ENCODE assay signal across 9 mouse cellular contexts in the genomic region with DNA sequence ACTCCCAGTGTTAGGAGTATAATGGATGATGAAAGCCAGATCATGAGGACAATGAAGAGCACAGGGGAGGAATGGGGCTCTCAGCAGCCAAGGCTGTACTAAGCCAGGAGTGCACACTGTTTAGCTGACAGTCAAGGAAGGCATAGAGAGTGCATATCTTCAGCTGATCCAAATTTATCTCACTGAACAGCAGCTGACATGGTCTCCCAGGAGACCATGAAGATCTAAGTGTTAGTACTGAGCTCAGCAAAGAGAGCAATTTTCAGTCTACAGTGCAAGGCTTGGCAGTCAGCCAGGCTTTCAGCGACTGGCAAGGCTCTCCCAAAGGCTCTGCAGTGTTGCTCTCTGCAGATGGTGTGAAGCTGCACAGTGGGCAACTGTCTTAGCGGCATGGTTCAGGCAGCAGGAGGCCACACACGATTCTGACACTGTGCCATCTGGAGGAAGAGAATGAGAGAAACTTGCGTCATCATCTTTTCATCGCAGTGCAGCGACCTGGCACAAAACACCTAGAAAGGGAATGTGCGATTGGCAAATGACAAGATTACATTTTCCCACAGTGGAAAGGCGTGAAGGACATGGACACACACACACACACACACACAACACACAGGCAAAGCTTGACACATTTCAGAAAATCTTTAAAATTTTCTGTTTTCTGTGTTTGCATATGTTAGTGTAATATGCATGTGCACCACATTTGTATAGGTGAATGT.
DNase-seq lines count a peak whose midpoint lies in the region; ATAC-seq lines count a peak whose summit lies in the region.
"Had no signal": no experiment of that assay in that cellular context is flagged by ENCODE, and none has a peak within 500 bp of the region (broad histone marks: within the 10 kb centered on the region; RNA-seq: fewer than 3 reads in every experiment).

No protein-coding gene starts in this region.

- H3K4me3 ChIP-seq in forebrain, embryonic 14.5 days (ENCODE audit: low read depth, low read length) = no peak overlapping the region
- no peak overlapping the region for H3K4me3 ChIP-seq in heart, embryonic 15.5 days
- H3K4me3 ChIP-seq: liver, embryonic 13.5 days had no signal

- DNase-seq in 3T3-L1 (ENCODE audit: low read depth, low spot score) = peak; percentile 44
- peak; percentile 60 for DNase-seq in adrenal gland, postnatal 25 days
- DNase-seq in forebrain, embryonic 14.5 days (ENCODE audit: low spot score) = peak; percentile 97
- peak; percentile 82 for DNase-seq in layer of hippocampus, adult 11-12 months (ENCODE audit: low spot score)
- DNase-seq in lung, postnatal 14 days = peak; percentile 61
- DNase-seq in right cerebral cortex, adult 2 months (ENCODE audit: low spot score in 2 of 2) = peak; percentile 84 to 94
- DNase-seq: liver, embryonic 13.5 days had no signal

- 8% methylated on average over 8 of the region's 8 CpGs for WGBS in forebrain, embryonic 14.5 days
- 24% methylated on average over 8 of the region's 8 CpGs for WGBS in heart, embryonic 15.5 days

- no peak overlapping the region for H3K9ac ChIP-seq in forebrain, embryonic 14.5 days (ENCODE audit: low read length)
- no peak overlapping the region for H3K9ac ChIP-seq in heart, embryonic 15.5 days
- H3K9ac ChIP-seq: liver, embryonic 13.5 days had no signal

- ATAC-seq in forebrain, embryonic 14.5 days = peak; percentile 98
- peak; percentile 93 for ATAC-seq in heart, embryonic 15.5 days (replicated peaks; ENCODE audit: insufficient number of reproducible peaks, insufficient read depth, low FRiP score, low read depth)
- no peak for ATAC-seq in inflammation-experienced regulatory T-cells, adult 6 months

- H3K36me3 ChIP-seq in forebrain, embryonic 14.5 days (ENCODE audit: control insufficient read depth, insufficient read depth, low read length) = no peaks in the 10 kb centered on the region
- H3K36me3 ChIP-seq in heart, embryonic 15.5 days = no peaks in the 10 kb centered on the region

- H3K4me2 ChIP-seq in forebrain, embryonic 14.5 days (ENCODE audit: low read length) = no peak overlapping the region
- peak overlapping the region; percentile 29; the same call in 1 of the 2 replicates for H3K4me2 ChIP-seq in heart, embryonic 15.5 days
- H3K4me2 ChIP-seq: liver, embryonic 13.5 days had no signal

- H3K9me3 ChIP-seq in forebrain, embryonic 14.5 days (replicated peaks; ENCODE audit: control insufficient read depth, low read length) = no peaks in the 10 kb centered on the region
- H3K9me3 ChIP-seq in heart, embryonic 15.5 days (replicated peaks) = no peaks in the 10 kb centered on the region
- H3K9me3 ChIP-seq: liver, embryonic 13.5 days had no signal

- H3K4me1 ChIP-seq in forebrain, embryonic 14.5 days (ENCODE audit: control insufficient read depth, insufficient read depth, low read length) = peaks cover 9% of the 10 kb centered on the region
- H3K4me1 ChIP-seq in heart, embryonic 15.5 days (replicated peaks) = peaks cover 15% of the 10 kb centered on the region
- H3K4me1 ChIP-seq: liver, embryonic 13.5 days had no signal

- no peaks in the 10 kb centered on the region for H3K27me3 ChIP-seq in forebrain, embryonic 14.5 days (replicated peaks; ENCODE audit: control insufficient read depth, insufficient read depth, low read length)
- no peaks in the 10 kb centered on the region for H3K27me3 ChIP-seq in heart, embryonic 15.5 days
- H3K27me3 ChIP-seq: liver, embryonic 13.5 days had no signal

- H3K27ac ChIP-seq in forebrain, embryonic 14.5 days (ENCODE audit: low read depth, low read length) = peak overlapping the region; percentile 84
- peak overlapping the region; percentile 69 for H3K27ac ChIP-seq in heart, embryonic 15.5 days
- H3K27ac ChIP-seq: liver, embryonic 13.5 days had no signal

Comparison
In these comparisons a context has a peak if more than half of its experiments do, and no peak if none do; other contexts are left out.
1. DNase-seq: peak in every context shown above with its lines; median percentile 97 in forebrain, embryonic 14.5 days; 89 in right cerebral cortex, adult 2 months; 82 in layer of hippocampus, adult 11-12 months; 61 in lung, postnatal 14 days; 60 in adrenal gland, postnatal 25 days; 44 in 3T3-L1.